1 mouse cellular context compared by ENCODE assay signal in the genomic region with DNA sequence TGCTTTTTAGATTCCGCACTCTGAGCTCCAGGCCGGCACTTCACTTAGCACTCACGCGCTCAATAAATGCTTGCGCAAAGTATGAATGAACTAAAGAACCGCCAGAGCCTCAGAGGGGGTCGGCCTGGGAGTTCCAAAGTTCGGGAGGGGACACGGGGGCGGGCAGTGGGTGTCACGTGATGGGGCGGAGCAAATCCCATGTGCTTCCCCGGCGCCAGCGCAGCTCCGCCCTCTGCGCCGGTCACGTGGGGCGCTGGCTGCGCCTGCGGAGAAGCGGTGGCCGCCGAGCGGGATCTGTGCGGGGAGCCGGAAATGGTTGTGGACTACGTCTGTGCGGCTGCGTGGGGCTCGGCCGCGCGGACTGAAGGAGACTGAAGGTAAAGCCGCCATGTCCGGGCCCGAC.
TF ChIP-seq lines count a peak whose summit lies in the region.

No protein-coding gene starts in this region.

TF ChIP-seq in ES-E14, 5 proteins besides CTCF, POLR2A, EP300 and RAD21:
- no peak for TF ChIP-seq ZC3H11A (IDR thresholded peaks at IDR 0.05; ENCODE audit: borderline replicate concordance, low read depth, low read length)
- peak; percentile 71 for TF ChIP-seq HCFC1 (IDR thresholded peaks at IDR 0.05; ENCODE audit: borderline replicate concordance, insufficient read depth, low read length)
- no peak for TF ChIP-seq CHD2 (IDR thresholded peaks at IDR 0.05; ENCODE audit: low read depth, low read length)
